Mouse (Mus musculus) left cerebral cortex, postnatal 4 days (tissue): ENCODE results near the gene Ube2t. TPM values are rescaled to one million over a fixed set of nuclear protein-coding genes. Genes with fewer than 3 reads are reported as not detected.
A peak's percentile ranks its signal among the peaks of the same experiment; 100 is the strongest.

Source experiments
- DNase-seq: peaks from one replicate; pipeline ENCODE4 v3.0.0-alpha.2; 2022
- intact Hi-C: fragments of 180-260 bp; cut with DNase I; formaldehyde crosslinking; loops from one replicate; pipeline ENCODE4 v1.15.1; 2025
- total RNA-seq, 2 experiments: library from RNA; stranded (reverse); gene quantifications; 2 replicates each; pipeline ENCODE4 v1.2.3; 2021

Ube2t gene
- total RNA-seq, 2 experiments from 2014 or later = 2.3 to 3.0 TPM

DNA sequence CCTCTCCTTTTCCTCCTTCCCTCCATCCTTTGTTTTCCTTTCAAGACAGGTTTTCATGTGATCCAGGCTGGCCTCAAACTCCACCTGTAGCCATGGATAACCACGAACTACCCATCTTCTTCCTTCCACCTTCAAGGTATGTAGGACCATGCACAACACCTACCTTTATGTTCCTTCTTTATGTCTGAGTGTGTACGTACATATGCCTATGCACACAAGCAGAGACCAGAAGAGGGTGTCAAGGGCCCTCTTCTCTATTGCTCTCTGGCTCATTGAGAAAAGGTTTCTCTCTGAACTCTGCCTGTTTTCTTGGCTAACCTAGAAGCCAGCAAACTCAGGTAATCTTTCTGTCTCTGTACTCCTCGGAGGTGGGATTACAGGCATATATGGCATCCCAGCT lies 32.4 kb downstream of the Ube2t start:
- DNase-seq = no peak
- intact Hi-C loops = no loop called here

DNA sequence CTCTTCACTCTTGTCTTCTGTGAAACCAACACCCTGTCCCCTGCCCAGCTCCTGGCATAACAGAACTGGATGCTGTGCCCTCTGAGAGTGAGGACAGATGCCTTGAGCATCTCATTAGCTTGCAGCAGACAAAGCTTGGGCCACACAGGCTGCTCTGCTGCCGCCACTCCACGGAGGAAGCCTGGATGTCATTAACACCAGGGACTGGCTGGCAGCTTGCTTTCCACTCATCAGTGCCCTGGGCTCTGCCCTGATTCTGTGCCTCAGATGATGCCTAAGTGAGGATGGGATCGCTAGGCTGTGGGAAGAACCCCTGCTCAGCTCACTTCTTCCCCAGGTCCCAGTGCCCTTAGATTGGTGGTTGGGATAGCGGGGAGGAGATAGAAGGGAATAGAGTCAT lies 33.1 kb downstream of the Ube2t start:
- intact Hi-C loops = no loop called here
- peak; percentile 33 for DNase-seq

DNA sequence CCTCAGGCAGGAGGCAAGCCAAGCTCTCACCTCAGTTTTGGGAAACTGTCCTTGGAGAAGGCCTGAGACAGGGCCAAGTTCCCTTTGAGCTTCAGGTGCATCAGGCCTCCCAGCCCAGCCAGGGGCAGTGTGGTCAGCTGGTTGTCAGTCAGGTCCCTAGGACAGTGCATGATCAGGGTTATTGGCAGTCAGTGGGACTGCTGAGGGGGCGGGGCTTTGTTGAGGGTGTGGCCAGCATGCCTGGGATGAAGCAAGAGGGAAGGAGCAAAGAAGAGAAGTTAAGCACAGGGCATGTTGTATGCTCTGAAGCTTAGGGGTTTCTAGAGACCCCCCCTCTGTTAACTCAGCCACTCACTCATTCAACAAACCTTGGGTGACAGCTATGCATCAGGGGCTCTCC lies 33.6 kb downstream of the Ube2t start:
- no peak for DNase-seq
- intact Hi-C loops = no loop called here

DNA sequence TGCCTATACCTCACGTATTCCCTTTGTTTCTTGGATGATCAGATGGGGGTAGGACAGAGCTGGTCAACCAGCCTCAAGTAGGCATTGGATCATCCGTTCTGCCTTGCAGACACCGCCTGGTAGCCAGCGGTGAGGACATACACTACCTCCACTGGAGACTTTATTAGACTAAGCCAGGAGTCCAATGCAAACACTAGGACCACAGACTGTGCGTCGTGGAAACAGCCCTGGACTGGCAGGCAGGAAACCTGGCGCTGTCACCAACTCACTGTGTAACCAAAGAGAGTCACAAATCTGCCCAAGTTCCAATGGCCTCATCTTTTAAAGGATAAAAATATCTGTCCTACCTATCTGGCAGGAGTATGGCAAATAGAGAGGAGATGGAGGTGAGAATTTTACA lies 34.1 kb downstream of the Ube2t start:
- DNase-seq = no peak
- intact Hi-C loops = no loop called here

DNA sequence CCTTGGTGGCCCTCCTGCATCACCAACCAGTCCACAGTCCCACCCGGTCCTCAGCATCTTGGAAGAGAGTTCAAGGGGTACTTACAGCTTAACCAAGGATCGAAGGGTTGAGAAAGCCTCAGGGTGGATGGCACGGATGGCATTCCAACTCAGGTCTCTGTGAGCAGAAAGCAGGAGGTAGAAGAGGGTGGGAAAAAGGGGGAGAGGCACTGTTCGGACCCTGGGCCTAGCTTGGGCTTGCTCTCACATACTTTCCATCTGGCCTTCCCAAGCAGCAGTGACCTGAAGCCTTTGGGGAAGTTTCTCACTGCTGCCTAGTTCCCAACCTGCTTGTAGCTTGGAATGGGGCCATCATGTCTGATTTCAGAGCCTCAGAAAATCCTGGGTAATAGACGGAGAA lies 35.2 kb downstream of the Ube2t start:
- no peak for DNase-seq
- intact Hi-C loops = no loop called here

DNA sequence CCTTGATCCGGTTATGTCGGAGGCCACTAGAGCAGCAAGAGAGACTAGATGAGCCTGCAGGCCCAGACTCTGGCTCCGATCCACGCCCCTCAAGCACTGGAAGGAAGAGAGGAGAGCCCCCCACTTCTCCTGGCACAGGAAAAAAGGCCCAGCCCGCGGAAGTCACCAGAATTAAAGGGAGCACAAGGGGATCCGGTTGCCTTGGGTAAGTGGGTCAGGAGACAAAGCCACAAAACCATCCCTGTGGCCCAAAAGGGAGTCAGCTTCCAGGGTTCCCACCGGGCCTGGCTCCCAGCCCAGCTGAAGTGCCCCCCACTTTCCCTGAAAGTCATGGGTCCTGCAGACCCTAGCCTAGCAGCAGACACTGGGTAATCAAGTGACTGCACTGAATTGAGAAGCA lies 35.9 kb downstream of the Ube2t start:
- peak; percentile 56 for DNase-seq
- intact Hi-C loops = no loop called here

DNA sequence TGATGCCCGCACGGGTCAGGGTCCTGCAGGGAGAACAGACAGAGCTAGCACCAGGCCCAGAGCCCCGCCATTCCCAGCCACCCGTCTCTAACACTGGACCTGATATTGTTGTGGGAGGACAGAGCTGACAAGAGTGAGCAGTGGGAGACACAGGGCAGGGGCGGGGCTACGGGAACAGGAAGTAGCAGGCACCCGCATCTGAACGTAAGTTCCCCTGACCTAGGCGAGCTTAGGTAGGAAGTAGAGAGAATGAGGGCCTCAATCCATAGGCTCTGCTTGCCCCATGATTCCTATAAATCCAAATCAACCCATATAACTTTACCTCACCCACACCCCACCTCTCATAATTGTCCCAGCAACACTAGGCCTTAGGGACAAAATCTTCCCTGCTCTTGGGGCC lies 38.2 kb downstream of the Ube2t start:
- DNase-seq = no peak
- intact Hi-C loops = no loop called here

DNA sequence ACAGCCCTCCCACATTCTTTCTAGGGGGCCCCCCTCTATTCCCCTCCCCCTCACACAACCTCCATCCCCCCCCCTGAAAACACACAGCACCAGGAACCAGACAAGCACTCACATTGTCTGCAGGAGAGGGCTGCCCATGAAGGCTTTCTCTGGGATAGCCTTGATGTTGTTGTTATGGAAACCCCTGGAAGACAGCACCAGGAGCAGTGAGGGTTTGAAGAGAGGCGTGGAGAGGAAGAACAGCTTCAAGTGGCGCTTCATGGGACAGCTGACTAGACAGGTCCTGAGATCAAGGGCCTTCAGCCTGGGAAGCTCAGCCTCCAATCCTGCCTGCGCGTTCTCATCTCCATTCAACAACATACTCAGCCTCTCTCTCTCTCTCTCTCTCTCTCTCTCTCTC lies 41.0 kb downstream of the Ube2t start:
- DNase-seq = no peak
- intact Hi-C loops = no loop called here

DNA sequence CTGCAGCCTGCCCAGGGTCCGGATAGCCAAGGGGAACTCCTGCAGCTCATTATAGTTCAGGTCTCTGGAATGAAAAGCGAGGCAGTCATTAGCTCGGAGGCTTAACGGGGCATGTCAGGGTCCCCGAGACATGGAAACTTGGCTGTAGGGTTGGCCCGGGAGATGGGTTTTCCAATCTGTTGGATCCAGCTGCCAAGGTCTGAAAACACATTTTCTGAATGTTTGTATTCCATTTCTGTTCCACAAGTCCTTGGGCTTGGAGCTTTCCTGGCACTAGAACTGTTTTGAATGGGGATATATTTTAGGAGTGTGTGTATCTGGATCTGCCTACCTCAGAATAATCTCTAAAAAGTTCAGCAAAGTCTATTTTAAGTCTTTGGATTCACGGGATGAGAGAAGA lies 43.3 kb downstream of the Ube2t start:
- intact Hi-C loops = no loop called here
- DNase-seq = no peak

DNA sequence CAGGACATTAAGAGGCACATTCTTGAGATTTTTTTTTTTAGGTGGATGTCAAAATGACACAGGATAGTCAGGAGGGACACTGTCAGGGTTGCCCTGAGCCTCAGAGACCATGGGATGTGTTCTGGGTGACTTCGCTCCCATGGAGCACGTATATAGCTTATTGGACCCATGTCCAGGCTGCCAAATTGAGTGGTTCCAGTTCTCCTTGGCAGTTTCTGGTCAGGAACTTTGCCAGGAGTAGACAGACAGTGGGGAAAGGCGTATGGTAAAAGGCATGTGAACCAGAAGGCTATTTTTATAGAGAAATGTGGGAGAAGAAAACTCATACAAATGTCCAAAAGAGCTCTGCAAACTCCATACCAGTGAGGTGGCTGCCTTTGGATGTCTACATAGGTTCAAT lies 47.5 kb downstream of the Ube2t start:
- intact Hi-C loops = no loop called here
- DNase-seq = no peak

DNA sequence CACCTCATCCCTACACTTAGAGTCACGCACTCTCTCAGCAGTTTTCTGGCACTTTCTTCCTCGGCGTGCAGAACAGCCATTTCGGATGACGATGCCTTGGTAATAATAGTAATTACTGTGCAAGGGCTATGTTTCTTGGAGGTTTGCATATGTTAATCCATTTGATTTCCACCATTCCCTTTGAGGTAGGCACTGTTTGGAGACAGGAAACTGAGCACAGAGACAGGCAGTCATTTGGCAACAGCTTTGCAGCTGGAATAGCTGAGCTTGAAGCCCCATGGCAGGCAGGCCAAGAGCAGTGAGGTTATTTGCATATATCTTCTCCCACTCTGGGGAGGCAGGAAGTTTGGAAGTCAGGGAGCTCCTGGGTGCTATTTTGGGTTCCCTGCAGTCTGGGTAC lies 49.5 kb downstream of the Ube2t start:
- no peak for DNase-seq
- intact Hi-C loops = no loop called here

DNA sequence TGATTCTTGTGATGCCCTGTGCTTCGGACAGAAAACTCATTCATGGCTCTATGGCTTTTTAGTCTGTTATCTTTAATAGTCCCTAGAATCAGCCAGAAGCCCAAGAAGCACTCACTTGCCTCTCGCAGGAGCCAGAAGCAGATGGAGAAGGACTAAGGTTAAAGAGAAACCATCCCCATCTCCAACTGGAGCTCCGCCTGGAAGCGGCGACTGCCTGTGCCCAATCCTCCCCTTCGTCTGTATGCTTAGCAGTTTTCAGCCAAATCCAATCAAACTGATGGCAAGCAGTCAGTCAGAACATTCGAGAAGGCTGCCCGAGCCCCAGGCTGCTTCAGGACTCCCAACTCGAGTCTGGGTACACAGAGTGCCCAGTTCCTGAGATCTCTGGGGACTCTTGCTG lies 50.1 kb downstream of the Ube2t start:
- intact Hi-C loops = no loop called here
- DNase-seq = no peak

DNA sequence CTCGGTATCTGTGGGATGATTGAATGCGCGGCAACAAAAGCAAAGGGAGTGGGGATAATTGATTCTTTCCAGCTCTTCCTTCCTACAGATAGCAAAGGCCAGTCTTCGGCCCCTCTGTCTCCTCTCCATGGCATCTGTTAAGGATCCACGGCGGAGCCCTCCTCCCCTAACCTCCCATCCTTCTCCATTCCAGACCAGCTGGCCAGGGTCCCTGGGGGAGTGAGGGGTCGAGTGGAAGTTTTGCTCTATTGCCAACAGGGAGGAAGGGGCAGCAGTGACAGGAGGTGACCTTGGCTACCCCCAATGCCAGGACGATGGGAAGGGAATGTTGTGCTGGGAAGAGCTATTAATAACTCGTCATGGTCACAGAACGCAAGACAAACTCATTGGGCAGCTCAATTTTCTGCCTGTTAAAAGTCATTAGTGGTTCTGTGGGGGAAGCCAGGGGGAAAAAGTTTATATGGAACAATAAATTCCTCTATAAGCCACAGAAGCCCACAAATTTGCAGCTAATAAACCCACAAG lies 52.6 kb downstream of the Ube2t start:
- intact Hi-C loops = no loop called here
- DNase-seq = peak; percentile 65

DNA sequence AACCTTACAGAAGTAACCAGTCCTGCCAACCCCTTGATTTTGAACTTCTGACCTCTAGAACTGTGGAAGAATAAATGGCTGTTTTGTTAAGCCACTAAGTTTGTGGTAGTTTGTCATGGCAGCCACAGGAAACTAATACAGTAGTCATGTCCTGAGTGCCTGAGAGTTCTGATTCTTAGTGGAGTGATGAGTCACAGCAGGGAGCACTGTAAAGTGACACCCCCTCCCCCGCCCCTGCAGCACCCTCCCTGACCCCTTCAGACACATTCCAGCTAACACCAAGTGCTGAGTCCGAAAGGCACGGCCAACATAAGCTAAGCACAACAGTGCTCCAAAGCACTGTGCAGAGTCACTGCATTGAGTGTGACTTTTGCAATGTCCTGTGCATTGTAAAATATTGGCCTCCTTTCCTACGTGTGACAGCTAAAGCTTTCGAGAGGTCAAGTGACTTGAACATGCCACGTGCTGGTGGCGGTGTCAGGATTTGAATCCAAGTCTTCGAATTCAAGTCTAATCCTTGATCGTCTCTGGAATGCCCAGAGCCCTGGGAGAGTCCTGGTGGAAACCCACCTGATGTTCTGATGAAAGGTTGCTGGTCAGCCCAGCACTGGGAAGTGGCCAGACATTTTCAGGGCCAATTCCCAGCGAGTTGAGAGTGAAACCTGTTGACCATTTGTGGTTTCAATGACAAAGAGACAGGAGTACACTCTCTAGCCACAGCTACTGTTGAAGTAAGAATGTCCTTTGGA lies 54.7 kb downstream of the Ube2t start:
- no peak for DNase-seq
- intact Hi-C loops = no loop called here

DNA sequence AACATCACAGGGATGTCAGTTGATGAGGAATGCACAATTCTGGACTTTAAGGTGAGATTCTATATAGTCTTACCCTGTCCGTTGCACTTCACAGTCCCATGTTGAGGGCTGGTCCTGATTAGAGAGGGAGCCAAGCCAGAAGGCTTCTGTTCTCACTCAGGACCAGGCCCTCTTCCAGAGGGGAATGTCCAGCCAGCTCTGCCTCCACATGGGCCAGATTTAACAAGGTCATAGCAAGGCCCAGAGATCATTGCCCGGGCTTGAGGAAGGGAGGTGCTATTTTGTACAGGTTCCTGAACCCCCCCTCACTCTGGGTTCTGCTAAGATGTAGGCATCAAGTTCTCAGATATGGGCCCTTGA lies 55.3 kb downstream of the Ube2t start:
- intact Hi-C loops = no loop called here
- DNase-seq = no peak

DNA sequence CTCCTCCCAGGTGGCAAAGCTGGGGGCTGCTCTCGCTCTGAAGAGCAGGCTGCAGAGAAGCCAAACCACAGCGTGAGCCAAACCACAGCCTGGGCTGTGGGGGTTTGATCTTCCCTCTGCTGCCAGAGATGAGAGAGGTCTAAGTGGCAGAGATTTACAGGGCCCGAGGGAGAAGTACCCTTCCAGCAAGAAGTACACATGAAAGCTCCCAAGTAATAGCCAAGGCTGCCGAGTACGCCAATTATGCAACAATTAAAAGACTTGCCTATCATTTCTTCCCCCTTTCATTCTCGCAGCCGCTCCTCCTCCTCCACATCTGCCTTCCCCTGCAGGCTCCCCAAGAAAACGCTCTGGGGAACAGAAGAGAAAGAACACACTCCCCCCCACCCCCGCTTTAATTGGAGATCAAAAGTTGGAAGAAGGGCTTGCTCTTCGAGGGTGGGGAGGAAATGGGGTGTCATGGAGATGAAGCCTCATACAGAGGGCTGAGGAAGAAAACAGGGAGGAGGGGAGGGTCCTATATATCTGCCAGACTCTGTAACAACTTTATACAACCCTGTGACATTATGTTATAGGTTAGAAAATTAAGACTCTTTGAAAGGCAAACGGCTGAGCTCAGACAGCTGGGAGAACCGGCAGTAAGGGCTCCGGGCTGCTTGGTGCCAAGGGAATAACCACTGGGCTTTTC lies 56.9 kb downstream of the Ube2t start:
- intact Hi-C loops = no loop called here
- peak; percentile 29 for DNase-seq

DNA sequence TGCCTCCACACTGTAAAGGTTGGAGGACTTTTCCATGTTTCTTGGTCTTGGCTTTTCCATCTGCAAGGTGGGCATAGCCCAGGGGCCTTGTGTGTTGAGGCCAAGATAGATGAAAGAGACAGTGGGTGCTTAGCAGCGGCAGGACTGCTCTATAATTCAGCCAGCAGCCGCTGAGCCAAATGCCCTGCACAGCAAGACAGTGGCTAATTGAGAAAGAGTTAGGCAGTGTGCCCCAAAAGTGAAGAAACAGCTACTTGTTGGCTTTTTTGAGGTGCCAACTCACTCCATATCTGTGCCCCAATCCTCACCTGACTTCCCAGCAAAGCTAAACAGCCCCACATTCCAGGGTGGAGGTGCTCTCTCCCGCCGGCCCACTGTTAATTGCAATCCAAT lies 57.4 kb downstream of the Ube2t start:
- DNase-seq = no peak
- intact Hi-C loops = no loop called here

DNA sequence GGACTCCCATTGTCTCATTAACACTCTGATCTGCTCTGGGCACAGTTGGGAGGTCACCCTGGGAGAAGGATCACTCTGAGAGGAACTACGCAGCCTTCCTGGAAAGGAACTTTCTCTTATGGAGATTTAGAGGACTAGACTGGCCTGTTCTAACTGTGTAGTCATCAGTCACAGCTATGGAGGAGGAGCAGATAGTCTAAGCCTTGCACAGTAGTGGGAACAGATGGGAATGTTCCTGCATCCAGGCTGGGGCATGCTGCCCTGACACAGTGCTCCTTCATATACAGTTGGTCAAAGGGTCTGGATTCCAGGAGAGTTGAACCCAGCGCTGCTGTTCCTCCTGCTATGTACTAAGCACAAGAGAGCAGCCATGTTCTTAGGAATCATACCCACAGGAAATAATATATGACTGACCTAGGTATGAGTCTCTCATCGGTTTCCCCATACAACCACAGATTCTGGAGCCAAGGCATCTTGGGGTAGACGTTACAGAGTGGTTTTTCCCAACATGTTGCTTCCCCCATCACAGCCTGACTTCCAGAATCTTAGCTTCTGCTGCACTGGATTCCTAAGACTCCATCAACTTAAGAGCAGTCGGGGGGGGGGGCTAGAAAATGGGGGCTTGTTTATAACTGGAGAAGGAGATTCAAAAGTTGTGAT lies 58.0 kb downstream of the Ube2t start:
- intact Hi-C loops = no loop called here

DNA sequence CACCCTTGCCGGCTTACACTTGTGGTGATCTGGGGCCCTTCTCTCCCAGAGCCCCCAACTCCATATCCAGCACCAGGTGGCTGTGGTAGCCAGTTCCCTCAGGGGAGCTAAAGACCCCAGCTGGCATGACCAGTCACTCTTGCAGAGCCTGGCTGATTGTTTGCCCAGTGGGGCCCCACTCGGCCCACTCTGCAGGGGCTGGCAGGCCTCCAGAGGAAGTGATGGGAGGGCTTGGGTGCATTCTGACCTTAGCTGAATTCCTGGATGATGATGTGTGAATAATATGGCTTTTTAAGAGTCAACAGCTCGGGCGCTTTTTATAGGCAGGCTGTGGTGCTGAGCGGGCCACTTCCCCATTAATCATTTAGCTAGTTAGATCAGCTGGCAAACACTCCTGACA lies 58.6 kb downstream of the Ube2t start:
- DNase-seq = peak; percentile 44
- intact Hi-C loops = no loop called here

More for the DNA sequence above, 58.0 kb downstream of the Ube2t start:
- no peak for DNase-seq

DNA sequence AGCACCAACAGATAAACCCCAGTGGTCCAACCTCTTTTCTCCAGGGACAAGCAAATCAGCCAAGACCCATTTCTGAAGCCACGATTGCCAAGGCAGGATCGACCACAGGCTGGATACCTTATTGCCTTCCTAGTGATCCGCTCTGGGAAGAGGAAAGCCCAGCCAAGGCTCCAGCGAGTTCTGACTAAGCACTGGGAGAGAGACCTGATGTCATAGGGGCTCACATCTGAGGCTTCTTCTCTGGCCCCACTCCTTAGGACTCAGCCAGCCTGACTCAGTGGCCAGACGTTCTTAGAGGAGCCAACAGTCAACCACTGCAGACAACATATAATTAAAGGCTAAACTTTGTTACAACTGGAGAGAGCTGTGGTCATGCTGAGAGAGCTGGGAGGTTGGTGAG lies 59.6 kb downstream of the Ube2t start:
- intact Hi-C loops = no loop called here
- DNase-seq = no peak

DNA sequence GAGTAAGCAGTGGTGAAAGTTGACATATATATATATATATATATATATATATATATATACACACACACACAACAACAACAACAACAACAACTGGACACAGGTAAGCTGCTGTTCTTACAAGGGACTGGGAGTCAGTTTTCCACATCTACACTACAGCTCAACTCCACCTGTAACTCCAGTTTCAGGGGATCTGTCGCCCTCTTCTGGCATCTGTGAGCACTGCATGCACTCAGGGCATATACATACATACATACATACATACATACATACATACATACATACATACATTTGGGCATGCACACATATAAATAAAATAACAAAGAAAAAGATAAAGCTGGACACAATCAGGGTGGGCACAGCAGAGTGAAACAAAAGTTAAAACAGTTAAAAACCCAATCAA lies 61.2 kb downstream of the Ube2t start:
- DNase-seq = no peak
- intact Hi-C loops = no loop called here
